Mouse (Mus musculus): Measurements from ENCODE around the gene Anks4b. TPM values are rescaled to one million over a fixed set of nuclear protein-coding genes. Genes with fewer than 3 reads are reported as not detected.

The Anks4b gene
- polyA plus RNA-seq, 1 experiment from 2014 or later = not detected

DNA sequence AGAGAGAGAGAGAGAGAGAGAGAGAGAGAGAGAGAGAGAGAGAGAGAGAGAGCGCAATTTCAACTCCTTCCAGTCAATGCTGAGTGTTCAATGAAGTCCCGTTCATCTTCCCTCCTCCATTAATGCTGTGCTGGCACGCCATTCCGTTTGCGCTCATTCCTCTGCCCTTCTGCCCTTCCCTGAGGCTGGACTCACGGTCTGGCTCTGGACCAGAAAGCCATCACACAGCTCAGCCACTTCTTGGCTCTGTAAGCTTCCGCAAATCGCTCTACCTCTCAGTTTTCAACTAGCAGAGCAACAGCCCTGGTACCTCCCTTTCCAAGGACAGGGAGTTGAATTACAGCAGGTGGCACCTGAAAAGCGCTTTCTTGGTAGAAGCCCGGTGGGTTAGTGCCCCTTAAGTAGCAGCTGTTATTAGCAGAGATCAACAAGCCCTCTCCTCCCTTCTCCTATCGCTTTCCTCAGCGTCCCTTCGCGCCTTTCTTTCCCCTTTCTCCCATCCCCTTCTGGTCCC, 27.6 kb downstream of the Anks4b start:
- ATAC-seq (ENCODE audit: low FRiP score) (no peak), DNase-seq (ENCODE audit: low spot score, missing footprints) (peak; percentile 90)
- Histone ChIP-seq H3K9me3 (ENCODE audit: control insufficient read depth, low read length) (no peaks in the 10 kb centered on the region), H3K4me1 (ENCODE audit: control insufficient read depth, insufficient read depth, low read length) (peaks cover 2% of the 10 kb centered on the region; the same call in 1 of the 2 replicates), H3K4me3 (ENCODE audit: low read depth, low read length) (peak overlapping the region; percentile 23), H3K9ac (ENCODE audit: low read length) (0 out of 2 replicates have a peak overlapping the region, but pooled peaks have one; percentile 5), H3K27me3 (ENCODE audit: control insufficient read depth, insufficient read depth, low read length) (peaks cover 15% of the 10 kb centered on the region), H3K36me3 (ENCODE audit: control insufficient read depth, insufficient read depth, low read length) (no peaks in the 10 kb centered on the region), H3K4me2 (peak overlapping the region; percentile 39), H3K27ac (ENCODE audit: low read depth, low read length) (no peak overlapping the region)
- WGBS = 2% methylated on average over 14 of the region's 14 CpGs

GRCm38 (mm10) chr7:120201771-120202170, 28.1 kb downstream of the Anks4b start, which contains the start of gene Crym:
Gene Crym (minus strand): TSS chr7:120202111.
- Histone ChIP-seq H3K27ac (ENCODE audit: low read depth, low read length) (no peak within 1 kb of the TSS), H3K4me3 (ENCODE audit: low read depth, low read length) (peak within 1 kb of the TSS; percentile 23), H3K27me3 (ENCODE audit: control insufficient read depth, insufficient read depth, low read length) (peaks cover 15% of the 10 kb centered on the region), H3K4me1 (ENCODE audit: control insufficient read depth, insufficient read depth, low read length) (peaks cover 2% of the 10 kb centered on the region; the same call in 1 of the 2 replicates), H3K9me3 (ENCODE audit: control insufficient read depth, low read length) (no peaks in the 10 kb centered on the region), H3K4me2 (peak within 1 kb of the TSS; percentile 39), H3K9ac (ENCODE audit: low read length) (0 out of 2 replicates have a peak within 1 kb of the TSS, but pooled peaks have one; percentile 5), H3K36me3 (ENCODE audit: control insufficient read depth, insufficient read depth, low read length) (no peaks in the 10 kb centered on the region)
- 3% methylated on average over 26 of the region's 26 CpGs for WGBS
- no peak; the same call in 1 of the 2 replicates for ATAC-seq (ENCODE audit: low FRiP score)
- DNase-seq (ENCODE audit: low spot score, missing footprints) = peak; percentile 87

- DNase-seq (ENCODE audit: low spot score, missing footprints) (peak; percentile 98), ATAC-seq (ENCODE audit: low FRiP score) (peak; percentile 88)
- H3K4me2 ChIP-seq = no peak within 1 kb of the TSS
- H3K36me3 ChIP-seq (ENCODE audit: control insufficient read depth, insufficient read depth, low read length) = no peaks in the 10 kb centered on the region
- H3K4me1 ChIP-seq (ENCODE audit: control insufficient read depth, insufficient read depth, low read length) = peaks cover 2% of the 10 kb centered on the region; the same call in 1 of the 2 replicates
- H3K27me3 ChIP-seq (ENCODE audit: control insufficient read depth, insufficient read depth, low read length) = peaks cover 15% of the 10 kb centered on the region
- no peak within 1 kb of the TSS for H3K4me3 ChIP-seq (ENCODE audit: low read depth, low read length)
- no peak within 1 kb of the TSS for H3K27ac ChIP-seq (ENCODE audit: low read depth, low read length)
- no peaks in the 10 kb centered on the region for H3K9me3 ChIP-seq (ENCODE audit: control insufficient read depth, low read length)
- no peak within 1 kb of the TSS for H3K9ac ChIP-seq (ENCODE audit: low read length)
- 3% methylated on average over 26 of the region's 26 CpGs for WGBS
These were observed 30.1 kb downstream of the Anks4b start, which contains the start of gene Abca14 for GRCm38 (mm10) chr7:120203789-120204188. Gene Abca14 (plus strand): TSS chr7:120203961.

DNA sequence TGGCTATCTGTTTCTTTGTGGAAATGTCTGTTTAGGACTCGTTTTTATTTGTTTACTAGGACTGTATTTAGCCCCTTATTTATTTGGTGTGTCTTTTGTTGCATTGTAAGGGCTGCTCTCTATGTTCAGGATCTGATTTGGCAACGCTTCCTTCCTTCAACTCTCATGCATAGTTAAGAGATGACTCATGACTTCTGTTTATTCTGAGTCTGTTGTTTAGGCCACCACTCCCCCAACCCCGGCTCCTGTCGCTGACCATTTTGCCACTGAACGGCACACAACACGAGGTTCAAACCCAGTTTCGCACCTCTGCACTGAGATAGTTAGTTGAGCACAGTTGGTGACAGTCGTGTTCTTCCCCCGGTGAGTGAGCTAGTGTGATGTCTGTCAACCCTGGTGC, 32.3 kb downstream of the Anks4b start:
- no peak for DNase-seq (ENCODE audit: low spot score, missing footprints)
- Histone ChIP-seq H3K4me2 (no peak overlapping the region), H3K9me3 (ENCODE audit: control insufficient read depth, low read length) (no peaks in the 10 kb centered on the region), H3K27me3 (ENCODE audit: control insufficient read depth, insufficient read depth, low read length) (peaks cover 9% of the 10 kb centered on the region), H3K4me1 (ENCODE audit: control insufficient read depth, insufficient read depth, low read length) (peaks cover 2% of the 10 kb centered on the region; the same call in 1 of the 2 replicates), H3K36me3 (ENCODE audit: control insufficient read depth, insufficient read depth, low read length) (no peaks in the 10 kb centered on the region), H3K9ac (ENCODE audit: low read length) (no peak overlapping the region), H3K4me3 (ENCODE audit: low read depth, low read length) (no peak overlapping the region), H3K27ac (ENCODE audit: low read depth, low read length) (no peak overlapping the region)
- WGBS = 77% methylated on average over 9 of the region's 9 CpGs
- no peak for ATAC-seq (ENCODE audit: low FRiP score)

DNA sequence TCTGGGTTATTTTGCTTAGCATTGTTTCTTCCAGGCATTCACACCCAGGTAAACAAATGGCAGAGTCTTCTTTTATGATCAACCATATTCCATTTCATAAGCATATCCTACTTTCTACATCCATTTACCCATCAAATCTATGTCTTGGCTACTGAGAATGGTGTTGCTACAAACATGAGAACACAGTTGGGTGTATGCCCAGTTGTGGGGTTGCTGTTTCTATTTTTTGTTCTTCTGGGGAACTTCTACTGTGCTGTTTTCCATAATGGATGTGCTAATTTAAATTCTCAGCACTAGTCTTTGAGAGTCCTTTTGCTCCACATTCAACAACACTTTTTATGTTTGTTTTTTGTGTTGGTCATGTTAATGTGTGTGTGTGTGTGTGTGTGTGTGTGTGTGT, 54.9 kb downstream of the Anks4b start:
- H3K27ac ChIP-seq (ENCODE audit: low read depth, low read length) = no peak overlapping the region
- no peak overlapping the region for H3K4me2 ChIP-seq
- H3K9me3 ChIP-seq (ENCODE audit: control insufficient read depth, low read length) = no peaks in the 10 kb centered on the region
- H3K4me3 ChIP-seq (ENCODE audit: low read depth, low read length) = no peak overlapping the region
- DNase-seq (ENCODE audit: low spot score, missing footprints) (no peak), ATAC-seq (ENCODE audit: low FRiP score) (no peak)
- H3K36me3 ChIP-seq (ENCODE audit: control insufficient read depth, insufficient read depth, low read length) = no peaks in the 10 kb centered on the region
- no peaks in the 10 kb centered on the region for H3K4me1 ChIP-seq (ENCODE audit: control insufficient read depth, insufficient read depth, low read length)
- no peak overlapping the region for H3K9ac ChIP-seq (ENCODE audit: low read length)
- no peaks in the 10 kb centered on the region for H3K27me3 ChIP-seq (ENCODE audit: control insufficient read depth, insufficient read depth, low read length)

Other genes starting within 250 kb of the Anks4b start
- 0.03 TPM in 1 of 2 replicates, not detected in the other for gene Dnah3, start 78.6 kb upstream of the Anks4b start, polyA plus RNA-seq (2014; fragmentation: Nextera tagmentation; extraction: Ambion mirVana)
- gene Tmem159, start 71.5 kb upstream of the Anks4b start, polyA plus RNA-seq (2014; fragmentation: Nextera tagmentation; extraction: Ambion mirVana) = 23.2 and 23.6 TPM in 2 replicates
- not detected in 2 replicates for gene Zp2, start 28.6 kb upstream of the Anks4b start, polyA plus RNA-seq (2014; fragmentation: Nextera tagmentation; extraction: Ambion mirVana)
- gene Crym, start 28.3 kb downstream of the Anks4b start, polyA plus RNA-seq (2014; fragmentation: Nextera tagmentation; extraction: Ambion mirVana) = 27.3 and 28.9 TPM in 2 replicates
- 0.26 TPM in 1 of 2 replicates, not detected in the other for gene Abca14, start 30.1 kb downstream of the Anks4b start, polyA plus RNA-seq (2014; fragmentation: Nextera tagmentation; extraction: Ambion mirVana)
- not detected in 2 replicates for gene Abca15, start 154.8 kb downstream of the Anks4b start, polyA plus RNA-seq (2014; fragmentation: Nextera tagmentation; extraction: Ambion mirVana)
- gene Abca16, start 235.8 kb downstream of the Anks4b start, polyA plus RNA-seq (2014; fragmentation: Nextera tagmentation; extraction: Ambion mirVana) = not detected in 2 replicates

Measured in midbrain, embryonic 11.5 days (tissue).